Mouse (Mus musculus): ENCODE data around the gene Phactr4.

DNA sequence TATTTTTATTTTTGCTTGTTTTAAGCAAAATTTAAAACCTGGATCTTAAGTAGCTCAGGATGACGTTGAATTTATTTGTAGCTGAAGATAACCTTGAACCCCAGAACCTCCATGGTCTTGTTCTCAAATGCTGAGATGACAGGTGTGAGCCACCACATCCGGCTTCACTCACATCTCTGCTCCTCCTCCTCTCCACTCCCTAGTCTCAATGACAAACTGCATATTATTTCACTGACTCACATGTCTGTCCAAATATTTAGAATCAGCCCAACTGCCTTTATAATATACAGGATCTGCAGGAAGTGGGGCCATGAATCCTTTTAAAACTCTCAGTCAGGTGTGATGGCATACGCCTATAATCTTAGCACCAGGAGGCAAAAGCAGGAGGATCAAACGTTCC, 33.0 kb downstream of the Phactr4 start:
- no peak for TF ChIP-seq POLR2A (IDR thresholded peaks at IDR 0.05; ENCODE audit: borderline replicate concordance, control insufficient read depth, low read depth, low read length)
- no peak for TF ChIP-seq CTCF (IDR thresholded peaks at IDR 0.05; ENCODE audit: control insufficient read depth, insufficient read depth, low read length)
